Mouse (Mus musculus) megakaryocyte, embryonic 14.5 days (primary cell): ENCODE results near the gene Xrcc5.

Experiments
- FLI1 ChIP-seq: IDR thresholded peaks from 2 replicates; pipeline ENCODE4 v1.6.1; 2012; ENCODE audit warnings: low read length, inconsistent platforms, mixed read lengths
- GATA1 ChIP-seq: IDR thresholded peaks from 3 replicates; pipeline ENCODE4 v1.6.1; 2012; ENCODE audit warnings: mixed read lengths, low read length, inconsistent platforms, borderline replicate concordance

DNA sequence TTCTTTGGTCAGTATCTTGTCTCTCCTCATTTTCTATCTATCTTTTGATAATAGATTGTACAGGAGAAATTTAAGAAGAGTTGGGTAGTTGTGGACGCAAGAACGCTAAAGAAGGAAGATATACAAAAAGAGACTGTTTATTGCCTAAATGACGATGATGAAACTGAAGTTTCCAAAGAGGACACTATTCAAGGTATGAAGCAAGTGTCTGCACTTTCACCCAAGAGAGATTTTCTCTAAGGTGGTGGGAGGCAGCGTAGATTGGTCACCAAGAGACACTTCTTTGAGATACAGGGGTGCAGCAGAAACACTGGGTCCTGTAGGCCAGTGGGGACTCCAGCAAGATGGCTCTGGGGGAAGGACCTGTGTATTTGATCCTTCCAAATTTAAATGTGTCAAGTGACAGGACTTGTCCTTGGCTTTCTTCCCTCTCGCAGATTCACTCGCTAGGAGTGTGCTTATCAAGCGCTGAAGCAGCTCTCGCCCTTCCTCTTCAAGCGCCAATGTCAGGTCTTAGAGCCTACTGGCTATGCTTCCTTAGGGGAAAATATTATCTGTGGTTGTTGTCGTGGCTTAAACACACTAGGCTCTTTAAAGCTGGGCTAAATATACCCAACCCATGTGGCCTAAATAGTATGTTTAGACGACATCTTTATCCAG lies 19.1 kb downstream of the Xrcc5 start:
- TF ChIP-seq GATA1 (no peak), FLI1 (no peak)
